Mouse (Mus musculus) spleen, adult 2 months (tissue): ENCODE measurements around the gene Txnrd3.

Experiments
- CTCF ChIP-seq: fragments of 200-500 bp; IDR thresholded peaks from 2 replicates; pipeline ENCODE4 v1.5.1; 2011; ENCODE audit warnings: mild to moderate bottlenecking, inconsistent platforms; ENCODE audit not compliant: insufficient read depth, insufficient read length, insufficient replicate concordance; ENCODE audit errors: extremely low read depth
- POLR2A ChIP-seq: fragments of 200-500 bp; IDR thresholded peaks from 2 replicates; pipeline ENCODE4 v1.6.1; 2011; ENCODE audit warnings: low read depth, low read length, inconsistent platforms

- no peak for TF ChIP-seq CTCF
- no peak for TF ChIP-seq POLR2A
Measured at GRCm38 (mm10) chr6:89614107-89614471, 29.7 kb upstream of the Txnrd3 start.
